Mouse (Mus musculus): ENCODE data around the gene S100a4. TPM values are rescaled to one million over a fixed set of nuclear protein-coding genes. Genes with fewer than 3 reads are reported as not detected.

The S100a4 gene
- polyA plus RNA-seq, 1 experiment from 2014 or later, result 1.6 TPM

DNA sequence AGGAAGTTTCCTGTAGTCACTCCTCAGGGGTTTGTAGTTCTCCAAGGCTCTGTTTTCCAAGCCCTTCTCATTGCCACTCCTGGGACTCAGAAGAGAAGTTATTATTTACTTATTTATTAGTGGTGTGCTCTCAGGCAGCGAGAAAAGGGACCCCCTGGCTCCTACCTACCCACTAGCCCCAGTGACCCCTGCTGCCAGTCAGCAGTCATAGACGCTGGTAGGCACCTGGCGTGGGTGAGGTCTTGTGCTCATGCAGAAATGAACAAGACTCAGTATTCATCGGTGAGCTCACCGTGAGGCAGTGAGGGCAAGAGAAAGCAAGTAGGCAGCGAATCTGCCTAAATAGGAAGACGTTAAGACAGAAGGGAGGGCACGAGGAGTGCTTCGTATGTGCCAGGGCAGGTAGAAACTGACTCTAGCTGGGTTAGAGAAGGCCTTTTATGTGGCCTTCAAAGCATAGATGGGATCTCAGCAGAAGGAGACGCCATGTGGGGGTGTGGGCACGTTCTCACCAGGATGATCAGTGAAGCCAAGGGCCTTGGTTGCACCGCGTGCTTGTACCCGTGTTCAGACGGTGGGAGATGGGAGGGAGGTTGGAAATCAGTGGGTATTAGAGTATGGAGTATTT lies 17.4 kb upstream of the S100a4 start:
- Histone ChIP-seq H3K36me3 (replicated peaks) (no peaks in the 10 kb centered on the region), H3K27me3 (no peaks in the 10 kb centered on the region), H3K27ac (no peak overlapping the region), H3K9me3 (no peaks in the 10 kb centered on the region), H3K4me2 (no peak overlapping the region), H3K4me1 (peaks cover 5% of the 10 kb centered on the region; the same call in 1 of the 2 replicates), H3K4me3 (replicated peaks) (no peak overlapping the region), H3K9ac (no peak overlapping the region)
- WGBS, result 84% methylated on average over 15 of the region's 15 CpGs
- no peak for ATAC-seq (ENCODE audit: low FRiP score)

DNA sequence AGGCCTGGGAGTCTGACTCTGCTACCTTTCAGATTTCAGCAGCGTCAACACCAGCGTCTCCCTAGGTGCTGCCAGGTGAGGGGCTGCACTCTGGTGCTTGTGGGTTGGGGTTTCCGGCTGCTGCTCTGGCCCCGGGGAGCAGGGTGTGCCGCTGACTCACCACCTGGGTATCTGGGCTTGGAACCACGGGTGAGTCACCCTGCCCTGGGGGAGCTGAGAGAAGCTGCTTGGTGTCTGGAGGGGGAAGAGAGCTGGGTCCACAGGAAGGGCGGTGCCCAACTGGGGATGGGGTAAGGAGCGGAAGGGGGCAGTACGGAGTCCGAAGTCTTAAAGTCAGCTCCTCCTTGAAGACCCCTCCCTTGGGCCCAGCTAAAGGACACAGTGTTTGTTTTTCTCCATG lies 16.7 kb upstream of the S100a4 start:
- no peaks in the 10 kb centered on the region for H3K9me3 ChIP-seq
- H3K9ac ChIP-seq, result no peak overlapping the region
- 79% methylated on average over 10 of the region's 10 CpGs for WGBS
- peaks cover 5% of the 10 kb centered on the region; the same call in 1 of the 2 replicates for H3K4me1 ChIP-seq
- ATAC-seq (ENCODE audit: low FRiP score), result no peak
- H3K36me3 ChIP-seq (replicated peaks), result no peaks in the 10 kb centered on the region
- no peaks in the 10 kb centered on the region for H3K27me3 ChIP-seq
- H3K27ac ChIP-seq, result no peak overlapping the region
- no peak overlapping the region for H3K4me2 ChIP-seq
- no peak overlapping the region for H3K4me3 ChIP-seq (replicated peaks)

DNA sequence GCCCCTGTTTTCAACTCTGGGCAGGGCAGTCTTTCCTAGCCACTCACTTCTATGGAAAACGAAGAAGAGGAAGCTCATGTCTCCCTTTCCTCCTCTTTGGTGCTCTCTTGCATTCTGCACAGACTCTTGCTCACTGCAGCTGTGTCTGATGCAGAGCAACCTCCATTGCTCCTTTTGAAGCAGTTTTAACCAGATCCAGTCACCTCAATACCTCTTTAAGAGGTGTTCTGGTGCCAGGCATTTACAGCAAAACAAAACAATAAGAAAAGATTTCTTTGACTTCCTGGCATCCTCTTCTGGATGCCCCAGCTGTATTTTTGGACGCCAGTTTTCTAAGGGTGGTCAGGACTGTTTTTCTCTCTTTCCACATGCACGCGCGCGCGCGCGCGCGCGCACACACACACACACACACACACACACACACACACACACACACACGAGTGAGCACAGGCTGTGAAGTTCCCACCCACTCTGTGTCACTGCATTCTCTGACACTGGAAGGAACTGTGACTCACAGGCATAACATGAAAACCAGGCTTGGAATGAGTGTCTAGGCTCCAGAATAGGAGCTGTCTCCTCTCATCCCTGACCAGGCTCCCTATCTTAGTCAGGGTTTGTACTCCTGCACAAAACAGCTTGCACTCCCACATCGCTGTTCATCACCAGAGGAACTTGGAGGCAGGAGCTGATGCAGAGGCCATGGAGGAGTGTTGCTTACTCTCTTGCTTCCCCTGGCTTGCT lies 16.0 kb upstream of the S100a4 start:
- Histone ChIP-seq H3K4me2 (no peak overlapping the region), H3K9ac (no peak overlapping the region), H3K9me3 (no peaks in the 10 kb centered on the region), H3K27me3 (no peaks in the 10 kb centered on the region), H3K4me1 (peaks cover 5% of the 10 kb centered on the region; the same call in 1 of the 2 replicates), H3K27ac (no peak overlapping the region), H3K36me3 (replicated peaks) (no peaks in the 10 kb centered on the region), H3K4me3 (replicated peaks) (no peak overlapping the region)
- no peak for ATAC-seq (ENCODE audit: low FRiP score)
- 91% methylated on average over 14 of the region's 14 CpGs for WGBS

DNA sequence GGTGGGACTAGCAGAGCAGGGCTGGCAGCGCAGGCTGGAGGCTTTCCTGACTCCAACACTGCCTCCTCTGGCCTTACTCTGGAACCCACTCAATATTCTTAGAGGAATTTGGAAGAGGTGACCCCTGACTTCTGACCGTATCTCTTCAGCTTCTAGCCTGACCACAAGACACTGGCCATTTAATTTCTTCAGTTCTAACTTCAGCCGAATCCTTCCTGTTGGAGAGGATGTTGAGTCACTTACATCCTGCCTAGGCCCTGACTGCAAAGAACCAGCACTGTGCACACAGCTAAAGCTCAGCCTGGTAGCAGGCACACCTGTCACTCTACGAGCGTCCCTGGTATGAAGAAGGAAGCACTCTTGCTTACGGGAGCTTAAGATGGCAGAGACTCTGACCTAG lies 14.2 kb upstream of the S100a4 start:
- ATAC-seq (ENCODE audit: low FRiP score), result no peak
- H3K4me2 ChIP-seq, result no peak overlapping the region
- no peak overlapping the region for H3K9ac ChIP-seq
- no peaks in the 10 kb centered on the region for H3K27me3 ChIP-seq
- no peak overlapping the region for H3K4me3 ChIP-seq (replicated peaks)
- H3K4me1 ChIP-seq, result peaks cover 5% of the 10 kb centered on the region; the same call in 1 of the 2 replicates
- H3K9me3 ChIP-seq, result no peaks in the 10 kb centered on the region
- no peaks in the 10 kb centered on the region for H3K36me3 ChIP-seq (replicated peaks)
- WGBS, result 91% methylated on average over 6 of the region's 6 CpGs
- no peak overlapping the region for H3K27ac ChIP-seq

DNA sequence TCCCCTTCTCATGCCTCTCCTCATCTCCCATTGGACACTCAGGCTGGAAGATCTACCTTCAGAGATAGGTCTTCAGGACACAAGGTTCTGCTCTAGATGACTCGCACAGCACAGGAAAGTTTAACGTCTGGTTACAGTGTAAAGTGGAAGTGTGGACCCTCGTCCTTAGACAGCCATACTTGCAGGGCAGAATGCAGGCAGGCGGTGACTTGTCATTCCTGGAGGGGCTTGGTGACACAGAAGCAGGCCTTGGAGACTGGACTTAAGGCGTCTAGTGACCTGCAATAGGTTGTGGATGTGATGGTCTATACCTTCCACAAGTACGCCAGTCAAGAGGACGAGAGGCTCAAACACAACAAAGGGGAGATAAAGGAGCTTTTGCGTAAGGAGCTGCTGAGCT lies 13.6 kb upstream of the S100a4 start, which contains the start of gene S100a2:
Gene S100a2 (plus strand): TSS at position 301 of the 400 bp plus-strand sequence.
- H3K9me3 ChIP-seq, result no peaks in the 10 kb centered on the region
- H3K27ac ChIP-seq, result no peak within 1 kb of the TSS
- peaks cover 5% of the 10 kb centered on the region; the same call in 1 of the 2 replicates for H3K4me1 ChIP-seq
- WGBS, result 77% methylated on average over 8 of the region's 8 CpGs
- no peak within 1 kb of the TSS for H3K9ac ChIP-seq
- no peaks in the 10 kb centered on the region for H3K36me3 ChIP-seq (replicated peaks)
- no peaks in the 10 kb centered on the region for H3K27me3 ChIP-seq
- no peak within 1 kb of the TSS for H3K4me3 ChIP-seq (replicated peaks)
- H3K4me2 ChIP-seq, result no peak within 1 kb of the TSS
- ATAC-seq (ENCODE audit: low FRiP score), result no peak

DNA sequence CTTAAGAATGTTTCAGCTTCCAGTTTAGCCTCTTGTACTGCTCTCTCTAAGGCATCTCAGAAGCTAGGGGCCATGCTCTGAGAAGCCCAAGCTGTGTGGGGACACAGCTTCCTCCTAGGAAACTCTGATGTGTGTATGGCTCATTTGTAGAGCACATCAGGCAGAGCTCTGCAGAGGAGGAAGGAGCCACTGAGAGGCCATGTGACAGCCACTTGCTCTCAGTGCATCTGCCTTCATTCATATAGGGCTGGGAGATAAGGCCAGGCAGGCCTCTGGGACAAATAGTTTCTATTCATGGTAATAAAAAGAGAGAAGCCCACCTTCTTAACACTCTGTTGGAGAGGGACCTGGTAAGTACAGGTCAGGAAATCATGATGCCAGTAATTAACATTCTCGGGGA lies 9.1 kb upstream of the S100a4 start:
- Histone ChIP-seq H3K4me2 (no peak overlapping the region), H3K27ac (no peak overlapping the region), H3K9me3 (no peaks in the 10 kb centered on the region), H3K36me3 (replicated peaks) (no peaks in the 10 kb centered on the region), H3K27me3 (no peaks in the 10 kb centered on the region), H3K9ac (no peak overlapping the region), H3K4me3 (replicated peaks) (no peak overlapping the region), H3K4me1 (peaks cover 5% of the 10 kb centered on the region; the same call in 1 of the 2 replicates)
- WGBS, result 76% methylated on average over 1 of the region's 1 CpGs
- ATAC-seq (ENCODE audit: low FRiP score), result no peak

DNA sequence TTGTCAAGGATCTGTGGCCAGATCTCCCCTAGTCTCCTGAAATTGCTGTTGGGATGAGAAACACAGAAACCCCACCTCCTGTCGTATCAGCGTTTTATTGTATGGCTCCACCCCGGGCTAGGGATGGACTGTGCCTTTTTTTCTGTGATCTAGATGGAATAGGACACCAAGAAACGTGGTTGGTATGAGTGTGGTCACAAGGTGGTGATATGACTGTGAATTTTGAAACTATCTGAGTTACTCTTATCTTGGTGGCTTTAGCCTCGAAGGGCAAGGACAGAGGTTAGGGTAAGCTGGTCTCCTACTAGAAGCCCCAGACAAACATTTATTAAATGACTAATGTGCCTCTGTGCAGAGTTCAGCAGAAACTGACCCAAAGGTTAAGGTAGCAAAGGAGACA lies 8.0 kb upstream of the S100a4 start:
- no peak overlapping the region for H3K27ac ChIP-seq
- H3K9ac ChIP-seq, result no peak overlapping the region
- ATAC-seq (ENCODE audit: low FRiP score), result no peak
- H3K4me2 ChIP-seq, result no peak overlapping the region
- H3K4me1 ChIP-seq, result no peaks in the 10 kb centered on the region
- WGBS, result 78% methylated on average over 5 of the region's 5 CpGs
- H3K36me3 ChIP-seq (replicated peaks), result no peaks in the 10 kb centered on the region
- no peaks in the 10 kb centered on the region for H3K27me3 ChIP-seq
- H3K4me3 ChIP-seq (replicated peaks), result no peak overlapping the region
- H3K9me3 ChIP-seq, result no peaks in the 10 kb centered on the region

DNA sequence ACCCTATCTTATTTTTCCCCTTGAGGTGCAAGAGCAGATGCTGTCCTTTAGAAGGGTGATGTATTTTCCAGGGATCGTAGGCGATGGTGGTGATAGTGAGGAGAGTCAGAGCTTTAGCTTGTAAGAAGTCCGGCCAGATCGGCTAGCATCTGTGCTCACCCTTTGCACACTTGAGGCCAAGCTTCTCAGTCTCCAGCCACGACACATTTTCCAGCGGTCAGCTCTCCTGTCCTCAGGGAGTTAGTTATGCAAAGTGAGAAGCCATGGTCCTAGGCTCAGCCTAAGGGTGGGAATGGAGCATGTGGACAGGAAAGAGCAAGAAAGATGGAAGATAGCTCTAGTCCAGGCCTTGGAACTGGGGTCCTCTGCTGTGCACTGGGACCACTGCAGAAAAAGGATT lies 6.8 kb upstream of the S100a4 start:
- H3K27ac ChIP-seq, result no peak overlapping the region
- no peak overlapping the region for H3K9ac ChIP-seq
- no peak for ATAC-seq (ENCODE audit: low FRiP score)
- no peaks in the 10 kb centered on the region for H3K27me3 ChIP-seq
- WGBS, result 92% methylated on average over 6 of the region's 6 CpGs
- no peak overlapping the region for H3K4me2 ChIP-seq
- H3K9me3 ChIP-seq, result no peaks in the 10 kb centered on the region
- no peak overlapping the region for H3K4me3 ChIP-seq (replicated peaks)
- no peaks in the 10 kb centered on the region for H3K36me3 ChIP-seq (replicated peaks)
- no peaks in the 10 kb centered on the region for H3K4me1 ChIP-seq

DNA sequence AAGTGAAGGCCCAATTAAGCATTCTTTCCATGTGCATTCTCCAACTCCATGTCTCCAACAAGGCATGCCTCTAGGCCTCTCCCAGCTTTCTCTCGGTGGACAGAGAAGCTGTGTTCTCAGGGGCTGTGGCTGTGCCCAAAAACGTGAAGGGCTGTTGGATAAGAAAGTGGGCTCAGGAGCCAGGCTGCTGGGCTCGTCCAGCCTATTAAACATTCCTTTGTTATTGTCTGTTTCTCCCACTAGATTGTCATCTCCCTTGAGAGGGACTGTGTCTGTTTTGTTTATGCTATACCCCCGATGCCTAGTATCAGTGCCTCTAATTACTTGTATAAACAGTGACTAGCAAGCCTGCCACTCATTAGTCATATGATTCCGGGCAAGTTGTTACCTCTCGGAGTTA lies 5.8 kb upstream of the S100a4 start:
- no peak for ATAC-seq (ENCODE audit: low FRiP score)
- H3K4me2 ChIP-seq, result no peak overlapping the region
- H3K36me3 ChIP-seq (replicated peaks), result no peaks in the 10 kb centered on the region
- H3K27ac ChIP-seq, result no peak overlapping the region
- H3K4me1 ChIP-seq, result no peaks in the 10 kb centered on the region
- WGBS, result 50% methylated on average over 6 of the region's 6 CpGs
- no peaks in the 10 kb centered on the region for H3K27me3 ChIP-seq
- H3K9me3 ChIP-seq, result no peaks in the 10 kb centered on the region
- H3K9ac ChIP-seq, result no peak overlapping the region
- no peak overlapping the region for H3K4me3 ChIP-seq (replicated peaks)

DNA sequence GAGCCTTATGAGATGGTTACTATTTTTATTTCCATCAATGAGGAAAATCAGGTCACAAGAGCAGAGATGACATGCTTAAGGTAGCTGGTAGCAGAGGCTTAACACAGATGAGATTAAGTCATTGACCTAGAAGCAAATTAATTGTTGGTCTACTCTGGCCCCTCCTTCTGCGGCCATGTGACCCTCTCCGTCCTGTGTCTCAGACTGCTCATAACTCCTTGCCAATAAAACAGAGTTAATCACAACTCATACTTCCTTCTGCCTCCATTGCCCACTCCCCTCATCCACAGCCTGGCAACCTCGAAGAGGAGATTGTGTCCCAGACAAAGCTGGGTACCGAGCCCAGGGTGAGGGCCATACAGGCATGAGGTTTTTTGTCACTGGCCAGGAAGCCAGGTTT lies 5.4 kb upstream of the S100a4 start:
- no peak for ATAC-seq (ENCODE audit: low FRiP score)
- H3K36me3 ChIP-seq (replicated peaks), result no peaks in the 10 kb centered on the region
- H3K27me3 ChIP-seq, result no peaks in the 10 kb centered on the region
- H3K27ac ChIP-seq, result no peak overlapping the region
- no peaks in the 10 kb centered on the region for H3K4me1 ChIP-seq
- no peak overlapping the region for H3K9ac ChIP-seq
- no peaks in the 10 kb centered on the region for H3K9me3 ChIP-seq
- WGBS, result 84% methylated on average over 4 of the region's 4 CpGs
- H3K4me2 ChIP-seq, result no peak overlapping the region
- H3K4me3 ChIP-seq (replicated peaks), result no peak overlapping the region

DNA sequence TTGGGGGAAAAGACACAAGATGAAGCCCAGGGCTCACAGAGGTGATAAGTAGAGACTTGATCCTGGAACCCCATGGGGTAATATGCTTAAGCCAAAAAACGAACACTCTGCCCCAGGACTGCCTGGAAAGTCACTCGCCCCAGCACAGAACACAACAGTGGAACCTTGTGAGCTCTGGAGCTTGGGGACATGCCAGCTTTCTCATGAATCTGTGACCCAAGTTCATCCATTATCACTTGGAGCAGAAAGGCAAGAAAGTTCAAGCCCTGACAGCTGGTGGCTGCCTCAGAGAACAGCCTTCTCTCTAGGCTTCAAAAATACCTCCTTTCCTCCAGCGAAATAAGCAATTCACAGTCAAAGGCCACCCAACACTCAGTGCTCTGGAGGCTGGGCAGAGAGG lies 4.2 kb upstream of the S100a4 start:
- no peaks in the 10 kb centered on the region for H3K27me3 ChIP-seq
- no peak overlapping the region for H3K4me2 ChIP-seq
- H3K9ac ChIP-seq, result no peak overlapping the region
- no peak overlapping the region for H3K4me3 ChIP-seq (replicated peaks)
- no peak for ATAC-seq (ENCODE audit: low FRiP score)
- no peaks in the 10 kb centered on the region for H3K36me3 ChIP-seq (replicated peaks)
- H3K27ac ChIP-seq, result no peak overlapping the region
- 80% methylated on average over 3 of the region's 3 CpGs for WGBS
- H3K4me1 ChIP-seq, result peaks cover 4% of the 10 kb centered on the region; the same call in 1 of the 2 replicates
- no peaks in the 10 kb centered on the region for H3K9me3 ChIP-seq

DNA sequence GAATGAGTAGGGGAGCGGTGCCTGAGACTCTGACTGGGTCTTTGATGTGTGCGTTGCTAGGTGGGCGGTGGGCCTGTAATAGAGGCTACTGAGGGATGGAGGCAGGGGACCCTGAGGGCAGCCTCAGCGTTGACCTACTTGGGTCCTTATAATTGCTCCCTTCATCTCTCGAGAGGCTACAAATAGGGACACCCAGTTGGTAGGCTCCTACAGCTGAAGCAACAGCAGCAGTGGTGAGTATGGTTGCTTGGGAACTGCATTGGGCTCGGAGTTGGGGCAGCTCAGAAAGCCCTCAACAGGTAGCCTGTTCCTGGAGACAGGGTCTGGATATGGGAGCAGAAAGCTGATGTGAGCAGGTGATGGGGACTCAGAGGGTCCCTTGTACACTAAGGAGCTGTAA lies 3.5 kb upstream of the S100a4 start:
- Histone ChIP-seq H3K4me2 (no peak overlapping the region), H3K9me3 (no peaks in the 10 kb centered on the region), H3K27ac (no peak overlapping the region), H3K4me3 (replicated peaks) (no peak overlapping the region), H3K9ac (no peak overlapping the region), H3K4me1 (peaks cover 10% of the 10 kb centered on the region; the same call in 1 of the 2 replicates), H3K36me3 (replicated peaks) (no peaks in the 10 kb centered on the region), H3K27me3 (no peaks in the 10 kb centered on the region)
- WGBS, result 81% methylated on average over 6 of the region's 6 CpGs
- ATAC-seq (ENCODE audit: low FRiP score), result no peak
